Comparison of ENCODE assay signal across 23 mouse cellular contexts in the genomic region with DNA sequence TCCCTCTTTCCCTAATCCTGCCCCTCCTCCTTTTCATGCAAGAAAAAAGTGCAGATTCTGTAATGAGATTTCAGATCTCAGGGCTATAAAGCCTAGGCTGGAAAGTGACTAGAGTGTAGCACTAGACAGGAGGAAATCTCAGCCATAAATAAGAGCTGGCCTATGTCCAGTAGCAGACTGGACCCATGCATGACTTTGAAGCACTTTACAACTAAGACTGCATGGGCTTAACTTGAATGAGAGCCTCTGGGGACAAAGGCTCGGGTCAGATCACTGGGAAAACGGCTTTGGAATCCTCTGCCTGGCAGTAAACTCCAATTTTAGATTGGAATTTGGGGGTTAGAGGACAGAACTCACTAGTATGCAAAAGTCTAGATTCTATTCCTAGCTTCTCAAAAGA.
DNase-seq lines count a peak whose midpoint lies in the region; ATAC-seq and TF ChIP-seq lines count a peak whose summit lies in the region.
"Had no signal": no experiment of that assay in that cellular context is flagged by ENCODE, and none has a peak within 500 bp of the region (broad histone marks: within the 10 kb centered on the region; RNA-seq: fewer than 3 reads in every experiment).

No protein-coding gene starts in this region.

- TF ChIP-seq POLR2A in lung, adult 2 months (IDR thresholded peaks at IDR 0.05; ENCODE audit: borderline replicate concordance, extremely low read depth, low read depth, low read length): no peak

- ATAC-seq in embryonic facial prominence, embryonic 14.5 days (ENCODE audit: low read depth): no peak
- ATAC-seq in lung, embryonic 14.5 days (ENCODE audit: insufficient read depth): no peak
- ATAC-seq in kidney, embryonic 15.5 days (replicated peaks; ENCODE audit: low FRiP score): peak; percentile 92
- ATAC-seq: CD4-positive, CD25-positive, alpha-beta regulatory T cell, adult 4 months; forebrain, postnatal 0 days; hindbrain, postnatal 0 days had no signal

- H3K4me3 ChIP-seq in embryonic facial prominence, embryonic 14.5 days (ENCODE audit: low read depth, low read length): no peak overlapping the region
- H3K4me3 ChIP-seq in embryonic facial prominence, embryonic 10.5 days: no peak overlapping the region
- no peak overlapping the region for H3K4me3 ChIP-seq in lung, embryonic 14.5 days (ENCODE audit: low read depth, low read length)
- no peak overlapping the region for H3K4me3 ChIP-seq in lung, adult 2 months (replicated peaks; ENCODE audit: extremely low read depth, low read depth, low read length)
- H3K4me3 ChIP-seq in kidney, embryonic 15.5 days (replicated peaks): no peak overlapping the region
- H3K4me3 ChIP-seq: embryonic facial prominence, embryonic 12.5 days; heart, embryonic 13.5 days; layer of hippocampus, adult 2 months; limb, embryonic 13.5 days; liver, embryonic 15.5 days; myocyte had no signal

- no peak overlapping the region for H3K9ac ChIP-seq in embryonic facial prominence, embryonic 14.5 days (ENCODE audit: low read depth, low read length)
- no peak overlapping the region for H3K9ac ChIP-seq in lung, embryonic 14.5 days
- H3K9ac ChIP-seq in kidney, embryonic 15.5 days: no peak overlapping the region
- H3K9ac ChIP-seq: embryonic facial prominence, embryonic 12.5 days; forebrain, postnatal 0 days; heart, embryonic 13.5 days; limb, embryonic 13.5 days; liver, embryonic 15.5 days had no signal

- WGBS in embryonic facial prominence, embryonic 14.5 days: 25% methylated on average over 2 of the region's 2 CpGs
- WGBS in embryonic facial prominence, embryonic 10.5 days: 44% methylated on average over 2 of the region's 2 CpGs
- 32% methylated on average over 2 of the region's 2 CpGs for WGBS in lung, embryonic 14.5 days
- 55% methylated on average over 2 of the region's 2 CpGs for WGBS in lung, adult 2 months
- 30% methylated on average over 2 of the region's 2 CpGs for WGBS in kidney, embryonic 15.5 days

- H3K27ac ChIP-seq in embryonic facial prominence, embryonic 14.5 days (replicated peaks; ENCODE audit: low read depth, low read length): no peak overlapping the region
- no peak overlapping the region for H3K27ac ChIP-seq in embryonic facial prominence, embryonic 10.5 days (replicated peaks)
- H3K27ac ChIP-seq in lung, embryonic 14.5 days (ENCODE audit: low read depth): peak overlapping the region; percentile 10; the same call in 1 of the 2 replicates
- H3K27ac ChIP-seq in kidney, embryonic 15.5 days: peak overlapping the region; percentile 70; the same call in 1 of the 2 replicates
- H3K27ac ChIP-seq: embryonic facial prominence, embryonic 12.5 days; heart, embryonic 13.5 days; hindbrain, postnatal 0 days; layer of hippocampus, adult 2 months; limb, embryonic 13.5 days; liver, embryonic 15.5 days had no signal

- no peaks in the 10 kb centered on the region for H3K4me1 ChIP-seq in embryonic facial prominence, embryonic 14.5 days (ENCODE audit: control insufficient read depth, insufficient read depth, low read length)
- H3K4me1 ChIP-seq in embryonic facial prominence, embryonic 10.5 days: no peaks in the 10 kb centered on the region; the same call in 1 of the 2 replicates
- H3K4me1 ChIP-seq in lung, embryonic 14.5 days (ENCODE audit: insufficient read depth): no peaks in the 10 kb centered on the region
- H3K4me1 ChIP-seq in lung, adult 2 months (ENCODE audit: control insufficient read depth, insufficient read depth, low read length): no peaks in the 10 kb centered on the region
- H3K4me1 ChIP-seq in kidney, embryonic 15.5 days: peaks cover 3% of the 10 kb centered on the region; the same call in 1 of the 2 replicates
- H3K4me1 ChIP-seq: embryonic facial prominence, embryonic 12.5 days; heart, embryonic 13.5 days; liver, embryonic 15.5 days had no signal

- no peaks in the 10 kb centered on the region for H3K9me3 ChIP-seq in embryonic facial prominence, embryonic 14.5 days (ENCODE audit: control insufficient read depth, low read length)
- H3K9me3 ChIP-seq in embryonic facial prominence, embryonic 10.5 days: no peaks in the 10 kb centered on the region
- no peaks in the 10 kb centered on the region for H3K9me3 ChIP-seq in lung, embryonic 14.5 days (ENCODE audit: low read depth, low read length)
- no peaks in the 10 kb centered on the region for H3K9me3 ChIP-seq in kidney, embryonic 15.5 days (replicated peaks)
- H3K9me3 ChIP-seq: embryonic facial prominence, embryonic 12.5 days; G1E; heart, embryonic 13.5 days; limb, embryonic 13.5 days; liver, embryonic 15.5 days had no signal

- DNase-seq in embryonic facial prominence, embryonic 14.5 days (ENCODE audit: low spot score): peak; percentile 34
- no peak for DNase-seq in embryonic facial prominence, embryonic 10.5 days (ENCODE audit: low spot score)
- DNase-seq in lung, embryonic 14.5 days: peak; percentile 65
- no peak for DNase-seq in lung, adult 2 months
- peak; percentile 24 for DNase-seq in skeletal muscle tissue, adult 2 months (ENCODE audit: low read depth, low spot score)
- DNase-seq in cerebellum, postnatal 36 days: no peak
- DNase-seq in layer of hippocampus, adult 9-11 months: no peak
- DNase-seq: adrenal gland, adult 8-10 months; cerebellum, adult 11-12 months; forebrain, postnatal 0 days; gastrocnemius, postnatal 10 days; midbrain, embryonic 14.5 days; thymus, postnatal 14 days had no signal

- TF ChIP-seq CTCF in lung, embryonic 14.5 days (IDR thresholded peaks at IDR 0.05; ENCODE audit: low read depth): no peak
- TF ChIP-seq CTCF in lung, adult 2 months (IDR thresholded peaks at IDR 0.05; ENCODE audit: insufficient read depth, low read length): no peak

- H3K27me3 ChIP-seq in embryonic facial prominence, embryonic 14.5 days (replicated peaks; ENCODE audit: control insufficient read depth, insufficient read depth, low read length): no peaks in the 10 kb centered on the region
- no peaks in the 10 kb centered on the region for H3K27me3 ChIP-seq in embryonic facial prominence, embryonic 10.5 days (replicated peaks; ENCODE audit: low read depth, poor library complexity, severe bottlenecking)
- no peaks in the 10 kb centered on the region for H3K27me3 ChIP-seq in lung, embryonic 14.5 days (ENCODE audit: insufficient read depth, low read length)
- H3K27me3 ChIP-seq in kidney, embryonic 15.5 days: no peaks in the 10 kb centered on the region
- H3K27me3 ChIP-seq: embryonic facial prominence, embryonic 12.5 days; heart, embryonic 13.5 days; limb, embryonic 13.5 days; liver, embryonic 15.5 days had no signal

- H3K4me2 ChIP-seq in embryonic facial prominence, embryonic 14.5 days (ENCODE audit: low read depth, low read length): no peak overlapping the region
- no peak overlapping the region for H3K4me2 ChIP-seq in lung, embryonic 14.5 days
- no peak overlapping the region for H3K4me2 ChIP-seq in kidney, embryonic 15.5 days
- H3K4me2 ChIP-seq: embryonic facial prominence, embryonic 12.5 days; heart, embryonic 13.5 days; limb, embryonic 13.5 days; liver, embryonic 15.5 days had no signal

- H3K36me3 ChIP-seq in embryonic facial prominence, embryonic 14.5 days (ENCODE audit: control insufficient read depth, insufficient read depth, low read length): no peaks in the 10 kb centered on the region
- no peaks in the 10 kb centered on the region for H3K36me3 ChIP-seq in embryonic facial prominence, embryonic 10.5 days (replicated peaks)
- no peaks in the 10 kb centered on the region for H3K36me3 ChIP-seq in lung, embryonic 14.5 days (ENCODE audit: insufficient read depth)
- no peaks in the 10 kb centered on the region for H3K36me3 ChIP-seq in kidney, embryonic 15.5 days
- H3K36me3 ChIP-seq: embryonic facial prominence, embryonic 12.5 days; G1E; heart, embryonic 13.5 days; limb, embryonic 13.5 days; liver, embryonic 15.5 days had no signal

Comparison
In these comparisons a context has a peak if more than half of its experiments do, and no peak if none do; other contexts are left out.
1. DNase-seq: peak in embryonic facial prominence, embryonic 14.5 days (single experiment), lung, embryonic 14.5 days (single experiment) and skeletal muscle tissue, adult 2 months (single experiment); none in embryonic facial prominence, embryonic 10.5 days (single experiment), lung, adult 2 months (single experiment), cerebellum, postnatal 36 days (0 of 2) and layer of hippocampus, adult 9-11 months (single experiment).
2. H3K27ac ChIP-seq: peak in lung, embryonic 14.5 days (single experiment) and kidney, embryonic 15.5 days (single experiment); none in embryonic facial prominence, embryonic 14.5 days (single experiment) and embryonic facial prominence, embryonic 10.5 days (single experiment).